Mouse (Mus musculus) neural tube, embryonic 11.5 days (tissue): ENCODE measurements around the gene Htr5b. TPM values are rescaled to one million over a fixed set of nuclear protein-coding genes. Genes with fewer than 3 reads are reported as not detected.

Experiments used
- ATAC-seq: fragments of 200-750 bp; cut with Nextera tagmentation; 2 replicates; pipeline ENCODE4 v1.8.0; 2017; ENCODE audit warnings: moderate number of reproducible peaks, mild to moderate bottlenecking, moderate TSS enrichment, moderate library complexity; ENCODE audit not compliant: insufficient read depth, low FRiP score, low TSS enrichment
- DNase-seq: peaks from one replicate; pipeline ENCODE4 v3.0.0-alpha.2; 2015; ENCODE audit warnings: low spot score
- H3K27ac ChIP-seq: fragments of 300-500 bp; sonication (generic); 2 replicates; pipeline ENCODE4 v1.5.1; 2014; ENCODE audit warnings: low read depth, mild to moderate bottlenecking, low read length
- H3K27me3 ChIP-seq: fragments of 300-500 bp; sonication (generic); 2 replicates; pipeline ENCODE4 v1.6.1; 2014; ENCODE audit warnings: mild to moderate bottlenecking, low read length, mixed read lengths; ENCODE audit not compliant: control insufficient read depth, insufficient read depth
- H3K36me3 ChIP-seq: fragments of 300-500 bp; sonication (generic); 2 replicates; pipeline ENCODE4 v1.6.1; 2014; ENCODE audit warnings: mild to moderate bottlenecking, low read length, moderate library complexity, mixed read lengths; ENCODE audit not compliant: control insufficient read depth, insufficient read depth
- H3K4me1 ChIP-seq: fragments of 300-500 bp; sonication (generic); 2 replicates; pipeline ENCODE4 v1.6.1; 2014; ENCODE audit warnings: low read length, mixed read lengths; ENCODE audit not compliant: control insufficient read depth, insufficient read depth
- H3K4me2 ChIP-seq: fragments of 300-500 bp; sonication (generic); 2 replicates; pipeline ENCODE4 v1.6.1; 2014; ENCODE audit warnings: low read depth, mild to moderate bottlenecking, moderate library complexity
- H3K4me3 ChIP-seq: fragments of 300-500 bp; sonication (generic); 2 replicates; pipeline ENCODE4 v1.5.1; 2014; ENCODE audit warnings: low read depth, low read length
- H3K9ac ChIP-seq: fragments of 300-500 bp; sonication (generic); 2 replicates; pipeline ENCODE4 v1.6.1; 2014; ENCODE audit warnings: mild to moderate bottlenecking, low read length
- H3K9me3 ChIP-seq: fragments of 300-500 bp; sonication (generic); 2 replicates; pipeline ENCODE4 v1.6.1; 2016; ENCODE audit warnings: low read length; ENCODE audit not compliant: control insufficient read depth
- WGBS: fragments of 180-500 bp; shearing (Covaris S2); extraction: QIAGEN DNeasy Blood & Tissue Kit; methylation state at CpG from one replicate; pipeline ENCODE4 v1.1.7; 2014; 5-methylcytosine and 5-hydroxymethylcytosine counted together
- polyA plus RNA-seq: library from polyadenylated mRNA; unstranded; fragments of >200 nt; fragmentation: Nextera tagmentation; extraction: Ambion mirVana; gene quantifications from 2 replicates; pipeline ENCODE4 v1.2.1, GENCODE M21; 2014

Htr5b gene
- polyA plus RNA-seq, 1 experiment from 2014 or later: 0.16 TPM

DNA sequence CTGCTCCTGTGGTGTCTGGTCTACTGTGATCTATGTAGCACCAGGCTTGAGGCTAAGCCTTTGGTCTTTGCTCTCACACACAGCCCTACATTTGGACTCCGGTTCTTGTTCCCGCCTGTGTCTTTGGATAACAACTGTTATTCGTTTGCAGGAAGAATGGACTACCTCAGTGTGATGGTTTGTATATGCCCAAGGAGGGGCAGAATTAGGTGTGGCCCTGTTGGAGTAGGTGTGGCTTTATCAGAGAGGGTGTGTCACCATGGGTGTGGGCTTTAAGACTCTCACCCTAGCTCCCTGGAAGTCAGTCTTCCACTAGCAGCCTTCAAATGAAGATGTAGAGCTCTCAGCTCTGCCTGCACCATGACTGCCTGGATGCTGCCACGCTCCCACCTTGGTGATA lies 20.4 kb upstream of the Htr5b start:
- no peaks in the 10 kb centered on the region for H3K9me3 ChIP-seq

DNA sequence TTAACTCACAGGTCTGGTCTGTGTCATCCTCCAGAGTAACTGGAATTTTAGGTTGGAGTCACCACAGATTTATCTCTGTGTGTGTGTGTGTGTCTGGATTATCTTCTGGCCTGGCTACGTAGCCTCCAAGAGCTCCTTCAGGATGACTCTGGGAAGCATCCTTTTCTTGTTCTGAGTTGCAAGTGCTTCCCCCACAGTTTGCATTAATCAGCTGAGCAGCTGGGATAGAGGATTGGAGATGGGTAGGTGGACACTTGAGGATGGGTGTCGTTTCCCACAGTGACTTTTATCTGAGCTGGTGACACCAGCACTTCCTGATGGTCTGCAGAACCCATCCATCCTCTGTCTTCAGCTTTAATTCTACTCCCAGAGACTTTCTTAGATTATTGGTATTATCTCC lies 18.6 kb upstream of the Htr5b start:
- Histone ChIP-seq H3K4me1 (no peaks in the 10 kb centered on the region), H3K4me3 (no peak overlapping the region), H3K36me3 (no peaks in the 10 kb centered on the region; the same call in 1 of the 2 replicates), H3K27ac (no peak overlapping the region), H3K9ac (no peak overlapping the region), H3K9me3 (no peaks in the 10 kb centered on the region), H3K27me3 (no peaks in the 10 kb centered on the region), H3K4me2 (no peak overlapping the region)
- ATAC-seq (no peak), DNase-seq (no peak)
- 68% methylated on average over 2 of the region's 2 CpGs for WGBS

More for the DNA sequence above, 20.4 kb upstream of the Htr5b start:
- H3K4me1 ChIP-seq: no peaks in the 10 kb centered on the region
- H3K9ac ChIP-seq: no peak overlapping the region
- 94% methylated on average over 4 of the region's 4 CpGs for WGBS
- no peak overlapping the region for H3K4me2 ChIP-seq
- DNase-seq: no peak
- H3K27ac ChIP-seq: no peak overlapping the region
- peaks cover 2% of the 10 kb centered on the region for H3K36me3 ChIP-seq
- no peaks in the 10 kb centered on the region for H3K27me3 ChIP-seq
- no peak for ATAC-seq
- no peak overlapping the region for H3K4me3 ChIP-seq

- ATAC-seq (no peak), DNase-seq (no peak)
- no peak overlapping the region for H3K9ac ChIP-seq
- no peaks in the 10 kb centered on the region for H3K27me3 ChIP-seq
- no peak overlapping the region for H3K27ac ChIP-seq
- no peaks in the 10 kb centered on the region for H3K36me3 ChIP-seq
- no peak overlapping the region for H3K4me2 ChIP-seq
- H3K4me3 ChIP-seq: no peak overlapping the region
- 85% methylated on average over 8 of the region's 8 CpGs for WGBS
- no peaks in the 10 kb centered on the region for H3K9me3 ChIP-seq
- H3K4me1 ChIP-seq: no peaks in the 10 kb centered on the region
These were observed 12.1 kb upstream of the Htr5b start for GRCm38 (mm10) chr1:121540361-121540760.

DNA sequence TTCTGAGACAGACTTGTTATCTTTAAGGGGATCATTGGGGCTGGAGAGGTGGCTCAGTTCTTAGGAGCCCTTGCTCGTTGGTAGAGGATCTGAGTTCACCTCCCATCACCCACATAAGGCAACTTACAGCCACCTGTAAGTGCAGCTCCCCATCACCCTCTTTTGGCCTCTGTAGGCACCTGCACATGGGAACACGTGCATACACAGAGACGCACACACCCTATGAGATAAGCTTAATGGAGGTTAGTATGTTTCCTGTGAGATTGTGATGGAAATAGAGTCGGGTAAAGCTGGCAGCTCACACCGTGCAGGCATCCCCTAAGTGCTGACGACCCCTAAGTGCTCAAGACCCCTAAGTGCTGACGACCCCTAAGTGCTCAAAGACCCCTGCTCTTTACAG lies 3.2 kb upstream of the Htr5b start:
- 79% methylated on average over 7 of the region's 7 CpGs for WGBS
- H3K4me2 ChIP-seq: no peak overlapping the region
- H3K27me3 ChIP-seq: peaks cover 18% of the 10 kb centered on the region
- DNase-seq: no peak
- H3K9ac ChIP-seq: no peak overlapping the region
- H3K36me3 ChIP-seq: no peaks in the 10 kb centered on the region
- H3K4me1 ChIP-seq: 0 out of 2 replicates have a peak, but pooled peaks cover 3% of the 10 kb centered on the region
- H3K4me3 ChIP-seq: no peak overlapping the region
- H3K27ac ChIP-seq: no peak overlapping the region
- ATAC-seq: no peak
- no peaks in the 10 kb centered on the region for H3K9me3 ChIP-seq

- H3K36me3 ChIP-seq: no peaks in the 10 kb centered on the region
- 88% methylated on average over 6 of the region's 6 CpGs for WGBS
- DNase-seq (no peak), ATAC-seq (no peak)
- no peak overlapping the region for H3K9ac ChIP-seq
- no peak overlapping the region for H3K4me2 ChIP-seq
- no peaks in the 10 kb centered on the region for H3K9me3 ChIP-seq
- peaks cover 18% of the 10 kb centered on the region for H3K27me3 ChIP-seq
- 0 out of 2 replicates have a peak, but pooled peaks cover 3% of the 10 kb centered on the region for H3K4me1 ChIP-seq
- no peak overlapping the region for H3K27ac ChIP-seq
- no peak overlapping the region for H3K4me3 ChIP-seq
These were observed 1.0 kb upstream of the Htr5b start for GRCm38 (mm10) chr1:121529286-121529685.

DNA sequence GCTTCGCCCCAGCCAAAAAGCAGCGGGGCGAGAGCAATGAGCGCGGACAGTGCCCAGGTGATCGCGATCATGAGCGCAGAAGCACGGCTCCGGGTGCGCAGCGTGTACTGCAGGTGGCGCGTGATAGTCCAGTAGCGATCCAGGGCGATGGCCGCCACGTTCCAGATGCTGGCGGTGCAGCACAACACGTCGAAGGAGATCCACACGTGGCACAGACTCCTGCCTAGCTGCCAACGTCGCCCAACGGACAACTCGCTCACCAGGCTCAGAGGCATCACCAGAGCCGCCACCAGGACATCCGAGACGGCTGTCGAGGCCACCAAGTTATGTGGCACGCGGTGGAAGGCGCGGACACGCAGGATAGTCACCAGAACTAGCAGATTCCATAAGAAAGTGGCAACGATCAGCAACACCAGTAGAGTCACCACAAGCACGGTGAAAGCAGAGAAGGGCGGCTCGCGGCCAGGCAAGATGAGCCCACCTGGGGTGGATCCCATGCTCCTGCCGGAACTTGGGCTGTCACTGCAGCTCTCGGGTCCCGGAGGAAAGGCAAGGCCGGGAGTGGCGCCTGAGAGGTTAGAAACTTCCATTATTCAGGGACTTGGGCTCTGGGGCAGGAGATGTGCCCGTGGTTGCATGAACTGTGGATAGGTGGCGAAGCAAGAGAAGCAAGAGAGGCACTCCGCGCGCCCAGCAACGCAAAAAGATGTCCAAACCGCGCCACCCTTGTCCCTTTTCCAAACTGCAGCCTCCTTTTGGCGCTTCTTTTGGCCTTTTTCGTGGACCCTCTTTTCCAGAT lies 466 bp downstream of the Htr5b start:
- Histone ChIP-seq H3K9ac (no peak overlapping the region), H3K27me3 (peaks cover 18% of the 10 kb centered on the region), H3K36me3 (no peaks in the 10 kb centered on the region), H3K4me2 (peak overlapping the region; percentile 50), H3K9me3 (no peaks in the 10 kb centered on the region), H3K27ac (no peak overlapping the region), H3K4me1 (0 out of 2 replicates have a peak, but pooled peaks cover 3% of the 10 kb centered on the region), H3K4me3 (peak overlapping the region; percentile 24)
- DNase-seq: peak; percentile 29
- no peak for ATAC-seq
- WGBS: 12% methylated on average over 55 of the region's 55 CpGs

DNA sequence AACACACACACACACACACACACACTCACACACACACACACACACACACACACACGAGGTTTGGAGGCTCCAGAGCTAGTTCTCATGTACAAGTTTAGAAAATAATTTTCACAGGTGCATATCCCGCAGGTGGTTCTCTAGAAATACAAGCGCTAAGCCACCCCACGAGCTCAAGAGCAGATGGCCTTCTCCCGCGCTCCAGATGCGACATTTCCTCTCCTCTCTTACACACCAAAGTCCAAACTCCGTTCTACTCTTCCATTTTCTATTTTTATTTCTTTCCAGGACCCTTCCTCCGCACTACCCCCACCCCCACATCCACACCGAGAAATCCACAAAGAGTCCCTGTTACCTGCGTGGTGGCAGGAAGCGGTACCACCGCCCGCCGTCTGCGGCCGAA lies 1.2 kb downstream of the Htr5b start:
- Histone ChIP-seq H3K9ac (no peak overlapping the region), H3K27me3 (peaks cover 18% of the 10 kb centered on the region), H3K4me3 (no peak overlapping the region), H3K36me3 (no peaks in the 10 kb centered on the region), H3K27ac (no peak overlapping the region), H3K4me2 (no peak overlapping the region), H3K9me3 (no peaks in the 10 kb centered on the region), H3K4me1 (0 out of 2 replicates have a peak, but pooled peaks cover 3% of the 10 kb centered on the region)
- 50% methylated on average over 17 of the region's 17 CpGs for WGBS
- DNase-seq: no peak
- ATAC-seq: no peak

DNA sequence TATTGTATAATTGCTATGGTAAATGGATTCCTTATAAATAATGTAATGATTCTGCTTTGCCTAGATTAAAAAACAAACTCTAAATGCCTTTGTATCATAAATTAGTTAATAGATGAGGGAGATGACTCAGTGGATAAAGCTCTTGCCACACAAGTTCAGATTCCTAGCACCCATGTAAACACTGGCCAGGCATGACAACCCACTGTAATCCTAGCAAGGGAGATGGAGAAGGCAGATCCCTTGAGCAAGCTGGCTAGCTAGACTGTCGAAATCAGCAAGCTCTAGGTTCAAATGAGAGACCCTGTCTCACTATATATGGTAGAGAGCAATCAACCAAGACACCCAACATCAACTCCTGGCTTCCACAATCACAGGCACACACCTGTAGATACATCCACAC lies 9.7 kb downstream of the Htr5b start:
- ATAC-seq: no peak

GRCm38 (mm10) chr1:121511966-121512365 lies 16.3 kb downstream of the Htr5b start:
- H3K4me3 ChIP-seq: no peak overlapping the region
- H3K9me3 ChIP-seq: no peaks in the 10 kb centered on the region
- DNase-seq (no peak), ATAC-seq (no peak)
- H3K9ac ChIP-seq: no peak overlapping the region
- 98% methylated on average over 2 of the region's 2 CpGs for WGBS
- H3K36me3 ChIP-seq: no peaks in the 10 kb centered on the region
- H3K4me2 ChIP-seq: no peak overlapping the region
- no peak overlapping the region for H3K27ac ChIP-seq
- no peaks in the 10 kb centered on the region for H3K4me1 ChIP-seq
- H3K27me3 ChIP-seq: no peaks in the 10 kb centered on the region

More for the DNA sequence above, 9.7 kb downstream of the Htr5b start:
- WGBS: 71% methylated on average over 1 of the region's 1 CpGs
- H3K9me3 ChIP-seq: no peaks in the 10 kb centered on the region
- DNase-seq: no peak
- H3K4me2 ChIP-seq: no peak overlapping the region
- no peak overlapping the region for H3K4me3 ChIP-seq
- no peak overlapping the region for H3K27ac ChIP-seq
- no peaks in the 10 kb centered on the region for H3K4me1 ChIP-seq
- H3K27me3 ChIP-seq: no peaks in the 10 kb centered on the region
- H3K9ac ChIP-seq: no peak overlapping the region
- no peaks in the 10 kb centered on the region for H3K36me3 ChIP-seq
